Mouse (Mus musculus): ENCODE data around the gene Gpr37l1. TPM values are rescaled to one million over a fixed set of nuclear protein-coding genes. Genes with fewer than 3 reads are reported as not detected.

Gene Gpr37l1
- total RNA-seq, 4 experiments from 2014 or later = 177 to 205 (median 196) TPM

DNA sequence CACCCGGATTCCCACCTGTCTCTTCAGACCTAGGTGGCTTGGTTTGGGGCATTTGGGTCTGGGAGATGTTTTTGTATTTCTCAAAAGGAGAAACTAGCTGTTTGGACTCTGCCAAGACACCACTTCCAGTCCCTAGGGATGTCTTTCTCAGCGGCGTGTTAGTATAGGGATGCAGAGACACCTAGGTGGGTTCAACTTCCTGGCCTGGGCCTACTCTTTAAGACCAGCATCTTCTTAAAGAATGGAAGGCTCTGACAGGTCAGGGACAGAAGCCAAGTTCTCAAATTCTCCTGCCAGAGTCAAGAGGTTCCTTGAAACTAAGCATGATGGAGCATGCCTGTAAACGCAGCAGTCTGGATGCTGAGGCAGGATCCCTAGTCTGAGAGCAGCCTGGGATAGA lies 19.0 kb downstream of the Gpr37l1 start:
- no peak for DNase-seq (ENCODE audit: low spot score in 2 of 2)

DNA sequence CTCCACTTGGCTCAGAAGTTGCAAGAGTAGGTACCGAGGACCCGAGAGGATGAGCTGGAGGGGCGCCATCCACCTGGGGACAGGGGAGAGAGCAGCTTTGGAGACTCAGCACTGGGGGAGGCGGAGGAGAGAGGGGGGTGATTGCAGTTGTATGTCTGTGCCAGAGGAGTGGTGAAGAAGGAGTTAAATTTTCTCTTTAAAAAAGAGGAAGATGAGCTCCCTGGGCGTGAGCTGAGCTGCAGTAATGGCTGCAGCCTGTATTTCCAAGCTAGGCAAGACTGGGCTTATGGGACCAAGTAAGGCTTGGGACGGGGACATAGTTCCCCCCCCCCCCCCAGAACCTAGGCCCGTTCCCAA lies 19.8 kb downstream of the Gpr37l1 start:
- DNase-seq (ENCODE audit: low spot score in 2 of 2) = no peak

DNA sequence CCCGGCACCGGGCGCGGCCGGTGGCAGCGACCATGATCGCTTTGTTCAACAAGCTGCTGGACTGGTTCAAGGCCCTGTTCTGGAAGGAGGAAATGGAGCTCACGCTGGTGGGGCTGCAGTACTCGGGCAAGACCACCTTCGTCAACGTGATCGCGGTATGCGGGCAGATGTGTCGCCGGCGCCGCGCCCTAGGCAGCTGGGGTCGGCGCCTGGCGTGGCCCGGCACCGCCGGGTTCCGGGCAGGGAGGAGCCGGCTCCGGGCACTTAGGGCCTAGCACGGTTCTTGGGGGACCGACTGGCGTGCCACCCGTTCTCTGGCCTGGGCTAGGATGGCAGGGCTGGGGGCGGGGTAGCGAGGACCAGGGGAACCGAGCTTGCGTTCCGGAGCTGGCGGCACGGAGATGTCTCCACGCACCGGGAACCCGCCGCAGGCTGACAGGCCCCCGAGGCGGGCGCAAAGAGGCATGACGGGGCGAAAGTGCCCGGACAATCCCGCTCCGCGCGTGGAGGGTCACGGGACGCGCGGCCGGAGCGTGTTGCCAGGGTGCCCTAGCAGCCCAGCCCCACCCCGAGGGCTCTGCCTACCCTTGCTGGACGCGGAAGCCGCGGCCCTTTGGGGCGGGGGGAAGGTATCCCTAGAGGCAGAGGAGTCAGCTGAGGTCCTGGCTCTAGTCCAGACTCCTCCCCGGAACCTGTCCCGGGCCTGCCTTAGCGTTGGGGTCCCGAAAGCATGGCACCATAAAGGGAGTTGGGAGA lies 20.4 kb downstream of the Gpr37l1 start:
- peak in 1 of 2 experiments; percentile 83 for DNase-seq (ENCODE audit: low spot score in 2 of 2)

DNA sequence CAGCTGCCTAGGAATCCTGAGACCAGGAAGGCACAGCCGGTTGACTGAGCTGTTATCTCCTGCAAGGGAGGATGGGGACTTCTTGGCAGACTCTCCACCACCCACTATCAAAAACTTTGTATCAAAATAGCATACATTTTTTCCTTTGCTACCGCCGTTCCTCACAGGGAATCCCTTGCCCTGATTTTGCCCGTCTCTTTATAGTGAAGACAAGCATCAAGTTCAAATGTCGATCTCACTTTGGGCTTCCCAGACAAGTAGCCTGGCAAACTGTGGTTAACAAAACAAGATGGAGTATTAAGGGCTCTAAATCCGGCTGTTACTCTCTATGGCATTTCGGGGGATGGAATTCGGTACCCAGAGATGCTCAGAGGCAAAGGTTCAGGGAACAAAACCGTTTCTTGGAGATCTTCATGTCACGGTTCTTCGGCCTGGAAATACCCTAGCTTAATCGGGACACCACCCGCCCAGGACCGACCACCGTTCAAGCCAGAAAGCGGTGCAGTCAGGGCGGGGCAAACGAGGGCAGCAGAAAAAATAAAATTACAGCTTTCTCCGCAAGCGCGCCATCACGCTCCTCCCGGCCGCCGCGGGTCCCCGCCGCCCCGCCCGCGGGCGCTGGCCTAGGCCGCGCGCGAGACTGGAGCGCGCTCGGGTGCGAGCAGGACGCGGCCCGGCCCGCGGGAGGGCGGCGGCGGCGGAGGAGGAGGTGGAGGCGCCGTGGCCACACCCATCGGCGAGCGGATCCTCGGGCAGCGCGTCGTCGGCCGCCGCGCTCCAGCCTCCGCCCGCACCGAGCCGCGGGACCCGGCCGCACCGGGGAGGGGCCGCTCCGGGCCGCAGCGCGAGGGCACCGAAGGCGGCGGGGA lies 21.2 kb downstream of the Gpr37l1 start, which contains the start of gene Arl8a:
Gene Arl8a, plus strand, starts transcription at position 748 of the 869 bp plus-strand sequence.
- peak; percentile 58 to 82 for DNase-seq (ENCODE audit: low spot score in 2 of 2)

DNA sequence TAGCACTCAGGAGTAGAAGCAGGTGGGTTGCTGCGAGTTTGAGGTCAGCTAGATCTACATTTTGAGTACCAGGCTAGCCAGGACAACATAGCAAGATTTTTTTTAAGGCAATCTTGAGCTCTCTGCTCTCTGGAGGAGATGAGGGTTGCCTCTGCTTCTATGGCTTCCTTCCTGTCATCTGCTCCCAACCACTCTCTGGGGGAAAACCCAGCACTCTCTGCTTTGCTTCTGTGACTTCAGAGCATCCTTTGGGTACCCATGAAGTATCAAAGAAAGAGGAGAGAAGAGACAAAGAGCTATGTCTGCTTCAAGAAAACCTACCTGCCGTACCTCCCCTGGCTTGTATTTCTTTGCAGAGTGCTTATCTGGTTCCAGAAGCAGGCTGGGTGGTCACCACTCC lies 23.5 kb downstream of the Gpr37l1 start:
- DNase-seq (ENCODE audit: low spot score in 2 of 2) = no peak

DNA sequence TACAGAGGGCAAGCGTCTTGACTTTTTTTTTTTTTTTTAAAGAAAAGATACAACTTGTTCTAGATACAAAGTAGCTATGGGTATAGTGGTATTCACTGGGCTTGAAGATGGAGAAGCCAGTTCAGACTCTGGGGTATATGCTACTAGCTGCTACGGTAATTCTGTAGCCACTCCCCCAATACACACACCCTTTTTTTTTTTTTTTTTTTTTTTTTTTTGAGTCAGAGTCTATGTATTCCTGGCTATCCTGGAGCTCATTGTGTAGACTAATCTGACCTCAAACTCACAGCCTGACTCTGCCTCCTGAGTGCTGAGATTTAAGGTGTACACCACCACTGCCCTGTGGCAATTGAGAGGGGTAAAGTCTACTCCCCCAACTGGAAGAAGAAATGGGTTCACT lies 25.0 kb downstream of the Gpr37l1 start:
- no peak for DNase-seq (ENCODE audit: low spot score in 2 of 2)

DNA sequence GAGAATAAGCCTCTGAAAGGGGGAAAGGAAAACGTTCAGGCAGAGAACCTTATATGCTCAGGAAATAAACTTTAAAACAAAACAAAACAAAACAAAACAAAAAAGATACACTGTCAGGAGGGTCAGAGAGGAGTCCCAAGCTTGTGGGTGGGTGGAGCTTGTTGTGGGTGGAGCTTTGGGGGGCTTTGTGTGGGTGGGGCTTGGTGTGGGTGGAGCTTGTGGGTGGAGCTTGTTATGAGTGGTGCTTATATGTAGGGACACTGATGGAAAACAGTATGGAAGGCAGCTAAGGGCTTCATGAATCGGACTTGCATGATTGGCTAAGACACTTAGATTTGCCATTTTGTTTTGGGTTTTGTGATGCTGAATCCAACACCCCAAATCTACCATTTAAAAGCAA lies 27.6 kb downstream of the Gpr37l1 start:
- no peak for DNase-seq (ENCODE audit: low spot score in 2 of 2)

DNA sequence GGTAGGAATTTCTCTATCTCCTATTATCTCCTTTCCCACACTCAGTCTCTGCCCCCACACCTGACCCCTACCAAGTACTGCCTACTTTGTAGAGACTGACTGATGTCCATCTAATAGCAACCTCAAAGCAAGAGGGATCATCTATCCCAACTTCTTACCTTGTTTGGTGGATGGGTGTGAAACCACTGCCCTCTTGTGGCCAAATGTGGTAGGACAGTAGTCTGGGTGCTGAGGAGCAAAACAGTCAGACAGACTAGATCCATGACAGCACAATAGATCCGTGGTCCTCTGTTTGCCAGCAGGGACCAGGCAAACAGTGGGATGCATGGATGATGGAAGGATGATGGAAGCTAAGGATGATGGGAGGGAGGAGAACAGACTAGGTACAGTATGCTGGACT lies 31.0 kb downstream of the Gpr37l1 start:
- no peak for DNase-seq (ENCODE audit: low spot score in 2 of 2)

DNA sequence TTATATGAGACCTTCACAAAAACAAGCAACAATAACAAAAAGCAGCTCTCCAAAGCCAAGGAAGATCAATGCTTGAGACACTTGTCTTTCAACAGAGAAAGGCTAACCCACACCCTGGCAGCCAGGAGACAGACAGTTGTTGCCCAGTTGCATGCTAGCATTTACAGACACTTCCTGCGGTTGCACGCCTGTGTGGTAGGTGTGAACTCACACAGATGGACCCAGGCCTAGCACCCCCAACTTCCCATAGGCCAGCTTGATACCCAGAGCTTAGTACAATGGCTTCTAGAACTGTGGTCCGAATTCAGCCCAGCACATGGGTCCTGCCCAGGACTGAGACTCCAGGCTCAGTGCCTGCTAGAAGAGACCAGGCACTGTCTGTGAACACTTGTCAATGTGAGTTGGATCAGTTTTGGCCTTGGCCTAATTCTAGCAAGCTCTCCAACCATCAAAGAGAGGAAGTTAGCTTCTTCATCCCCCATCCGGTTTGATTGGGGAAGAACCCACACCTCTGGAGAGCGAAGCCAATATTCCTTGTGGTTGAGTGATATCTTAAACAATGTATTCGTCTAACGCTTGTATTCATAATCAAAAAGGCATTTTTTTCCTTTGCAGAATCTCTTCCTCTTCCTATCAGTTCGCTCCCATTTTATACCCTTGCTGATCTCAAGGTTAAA lies 32.2 kb downstream of the Gpr37l1 start:
- DNase-seq (ENCODE audit: low spot score in 2 of 2) = no peak

DNA sequence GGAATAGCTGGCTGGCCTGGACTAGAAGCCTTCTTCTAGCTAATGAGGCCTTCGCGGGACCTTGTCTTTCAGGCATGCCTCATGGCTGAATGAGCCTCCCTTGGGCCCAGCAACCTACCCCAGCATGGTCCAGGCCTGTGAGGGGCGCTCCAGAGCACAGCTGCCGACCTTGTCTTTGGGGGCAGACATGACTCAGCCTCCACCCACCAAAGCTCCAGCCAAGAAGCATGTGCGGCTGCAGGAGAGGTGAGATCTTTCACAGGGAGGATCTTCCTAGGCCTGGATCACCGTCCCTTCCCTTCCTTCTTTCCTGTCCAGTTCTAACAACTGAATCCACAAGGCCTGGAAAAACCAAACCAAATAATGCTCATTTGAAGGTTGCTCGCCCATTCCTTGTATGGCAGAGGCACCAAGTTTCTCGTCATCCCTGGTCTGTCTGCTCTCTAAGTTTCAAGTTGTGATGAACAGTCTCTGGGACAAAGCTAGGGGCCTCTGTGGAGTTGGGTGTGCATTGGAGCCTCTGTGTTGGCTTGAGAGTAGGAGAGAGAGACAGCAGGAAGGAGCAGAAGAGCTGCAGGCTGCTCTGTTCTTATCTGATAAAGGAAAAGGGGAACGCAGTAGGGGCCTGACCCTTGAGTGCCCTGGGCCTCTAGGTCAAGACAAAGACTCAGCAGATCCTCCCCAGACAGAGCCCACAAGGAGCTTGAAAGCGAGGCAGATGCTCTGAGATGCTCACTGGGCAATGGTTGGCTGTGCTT lies 33.6 kb downstream of the Gpr37l1 start:
- DNase-seq (ENCODE audit: low spot score in 2 of 2) = no peak

DNA sequence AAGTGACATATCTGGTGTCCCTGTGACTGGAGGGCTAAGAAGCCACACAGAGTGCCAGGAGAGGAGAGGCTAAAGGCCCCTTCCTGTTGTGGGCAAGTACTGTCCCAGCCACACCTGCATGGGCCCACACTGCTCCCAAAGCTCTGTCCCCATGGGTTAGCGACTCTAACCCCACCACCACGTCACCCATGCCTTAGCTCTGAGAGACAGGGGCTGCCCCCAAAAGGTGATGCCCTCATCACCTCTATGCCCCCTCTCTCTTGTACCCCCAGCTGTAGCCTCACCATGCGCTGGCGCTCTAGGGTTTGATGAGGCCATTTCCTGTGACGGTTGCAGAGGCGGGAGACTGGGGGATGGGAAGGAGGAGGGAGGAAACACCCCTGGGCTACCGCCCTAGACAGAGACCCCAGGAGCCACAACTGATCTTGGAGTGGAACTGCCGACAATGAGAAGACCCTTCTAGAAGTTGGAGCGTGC lies 34.5 kb downstream of the Gpr37l1 start:
- DNase-seq (ENCODE audit: low spot score in 2 of 2) = no peak

DNA sequence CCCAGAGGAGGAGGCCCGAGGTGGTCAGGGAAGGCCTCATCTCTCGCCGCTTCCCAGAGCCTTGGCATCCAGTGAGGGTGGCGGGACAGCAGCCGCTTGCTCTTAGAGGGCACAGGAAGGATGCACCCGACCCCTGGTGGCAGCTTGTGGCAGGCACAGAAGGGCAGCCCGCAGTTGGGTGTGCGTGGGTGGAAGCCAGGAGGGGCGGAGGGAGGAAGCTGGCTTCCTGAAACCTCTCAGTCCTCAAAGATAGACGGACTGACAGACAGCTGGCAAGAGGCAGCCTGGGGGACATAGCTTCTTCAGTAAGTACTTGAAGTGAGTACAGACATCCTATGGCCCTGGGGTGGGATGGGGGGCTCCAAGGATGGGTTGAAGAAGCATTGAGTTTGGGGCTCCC lies 35.0 kb downstream of the Gpr37l1 start, which contains the start of gene Ptpn7:
Gene Ptpn7, plus strand, starts transcription at position 228 of the 400 bp plus-strand sequence.
- no peak for DNase-seq (ENCODE audit: low spot score in 2 of 2)

DNA sequence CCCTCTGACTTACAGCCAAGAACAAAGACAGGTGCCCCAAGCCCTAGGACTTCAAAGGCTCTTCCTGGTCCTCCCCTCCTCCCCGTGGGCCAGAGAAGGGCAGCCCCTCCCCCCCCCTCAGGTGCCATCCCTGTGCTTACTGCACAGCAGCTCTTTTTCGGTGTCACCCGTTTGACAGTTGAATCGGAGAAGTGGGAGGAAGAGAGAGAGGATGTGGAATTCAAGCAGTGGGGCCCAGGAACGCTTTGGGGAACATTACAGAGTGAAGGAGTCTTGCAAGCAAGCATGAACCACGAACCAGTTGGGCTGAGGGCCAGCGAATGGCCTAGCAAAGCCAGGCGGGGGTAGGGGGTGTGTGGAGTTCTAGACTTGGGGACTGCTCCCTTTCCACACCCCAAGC lies 35.9 kb downstream of the Gpr37l1 start:
- DNase-seq (ENCODE audit: low spot score in 2 of 2) = no peak

DNA sequence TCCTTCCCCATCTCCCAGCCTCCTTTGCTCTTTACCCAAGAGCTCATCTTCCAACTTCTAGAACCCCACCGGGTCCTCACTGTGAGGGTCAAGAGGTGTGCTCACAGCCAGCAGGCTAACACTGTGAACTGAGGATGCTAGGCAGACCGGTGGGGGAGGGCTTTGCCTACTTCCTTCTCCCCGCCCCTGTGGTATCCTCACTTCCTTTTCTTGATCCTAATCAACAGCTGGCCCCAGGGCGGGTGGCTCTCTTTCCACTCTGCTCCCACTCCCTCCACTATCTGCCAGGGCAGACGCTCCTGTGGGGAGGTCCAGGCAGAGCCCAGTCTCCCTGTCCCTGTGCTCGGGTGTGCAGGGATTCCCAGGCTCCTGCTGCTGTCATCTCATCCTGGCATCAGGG lies 36.4 kb downstream of the Gpr37l1 start:
- DNase-seq (ENCODE audit: low spot score in 2 of 2) = no peak

DNA sequence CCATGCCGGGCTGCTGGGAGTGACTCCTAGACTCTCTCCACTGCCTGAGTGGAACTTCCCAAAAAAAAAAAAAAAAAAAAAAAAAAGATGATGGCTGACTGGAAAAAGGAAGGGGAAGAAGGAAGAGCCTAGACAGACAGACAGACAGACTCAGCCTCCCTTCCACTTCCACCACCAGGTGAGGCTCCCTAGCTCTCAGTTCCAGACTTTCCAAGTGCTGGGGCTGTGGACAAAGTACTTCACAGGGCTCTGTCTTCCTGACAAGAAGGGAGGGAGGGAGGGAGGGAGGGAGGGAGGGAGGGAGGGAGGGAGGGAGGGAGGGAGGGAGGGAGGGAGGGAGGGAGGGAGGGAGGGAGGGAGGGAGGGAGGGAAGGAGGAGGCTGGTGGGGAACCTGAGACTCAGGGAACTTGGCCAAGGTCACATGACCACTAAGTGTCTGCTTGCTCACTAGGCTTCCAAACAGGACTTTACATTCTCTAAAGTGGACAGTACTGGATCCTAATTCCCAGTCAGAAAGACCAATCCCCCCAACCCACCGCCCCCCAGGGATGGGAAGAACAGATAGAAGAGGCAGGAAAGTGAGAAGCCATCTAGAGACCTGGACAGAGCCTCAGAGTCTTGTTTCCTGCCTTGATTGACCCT lies 37.0 kb downstream of the Gpr37l1 start:
- DNase-seq (ENCODE audit: low spot score in 2 of 2) = no peak

DNA sequence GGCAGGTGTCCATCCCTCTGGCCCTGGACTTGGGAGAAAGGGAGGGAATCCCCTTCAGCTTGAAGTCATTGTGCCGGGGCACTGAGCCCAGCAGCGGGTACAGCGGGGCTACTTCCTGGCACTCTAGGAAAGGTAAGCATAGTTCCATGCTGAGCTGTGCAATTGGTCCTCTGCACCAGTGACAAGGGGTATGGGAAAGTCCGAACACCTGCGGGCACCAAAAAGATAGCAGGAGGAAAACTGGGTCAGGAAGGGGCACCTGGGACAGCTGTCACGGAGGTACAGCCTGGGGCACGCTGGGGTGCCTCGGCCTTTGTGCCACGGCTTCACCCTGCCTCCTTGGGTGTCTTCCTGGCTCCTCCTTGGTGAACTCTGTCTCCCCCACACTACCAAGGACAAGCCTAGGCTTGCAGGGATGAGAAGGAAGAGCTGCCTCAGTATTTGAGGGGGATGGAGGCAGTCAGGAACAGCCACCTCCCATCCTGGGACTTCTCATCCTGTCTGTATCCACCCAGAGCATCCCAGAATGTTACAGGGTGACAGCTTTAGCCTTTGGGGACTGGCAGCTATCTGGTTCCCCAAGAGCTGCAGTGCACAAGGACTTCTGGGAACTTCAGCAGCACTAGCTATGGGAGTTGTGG lies 37.8 kb downstream of the Gpr37l1 start:
- DNase-seq (ENCODE audit: low spot score in 2 of 2) = no peak

DNA sequence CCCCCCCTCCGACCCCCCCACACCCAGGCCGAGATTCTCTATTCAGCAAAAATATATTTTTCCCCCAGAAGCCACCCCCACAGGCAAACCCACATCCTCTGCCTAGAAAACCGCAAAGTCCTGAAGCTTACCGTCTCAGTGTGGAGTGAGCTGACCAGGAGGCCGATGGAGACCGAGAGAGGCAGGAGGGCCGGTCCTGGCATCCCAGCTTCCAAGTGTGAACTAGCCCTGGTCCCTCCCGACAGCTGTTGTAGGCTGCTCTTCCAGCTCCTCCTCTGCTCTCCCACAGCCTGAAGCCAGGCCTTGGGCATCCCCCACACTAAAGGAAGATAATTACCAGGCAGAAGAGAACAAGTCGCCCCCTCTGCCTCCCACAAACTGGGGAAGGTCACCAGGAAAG lies 38.5 kb downstream of the Gpr37l1 start:
- no peak for DNase-seq (ENCODE audit: low spot score in 2 of 2)

DNA sequence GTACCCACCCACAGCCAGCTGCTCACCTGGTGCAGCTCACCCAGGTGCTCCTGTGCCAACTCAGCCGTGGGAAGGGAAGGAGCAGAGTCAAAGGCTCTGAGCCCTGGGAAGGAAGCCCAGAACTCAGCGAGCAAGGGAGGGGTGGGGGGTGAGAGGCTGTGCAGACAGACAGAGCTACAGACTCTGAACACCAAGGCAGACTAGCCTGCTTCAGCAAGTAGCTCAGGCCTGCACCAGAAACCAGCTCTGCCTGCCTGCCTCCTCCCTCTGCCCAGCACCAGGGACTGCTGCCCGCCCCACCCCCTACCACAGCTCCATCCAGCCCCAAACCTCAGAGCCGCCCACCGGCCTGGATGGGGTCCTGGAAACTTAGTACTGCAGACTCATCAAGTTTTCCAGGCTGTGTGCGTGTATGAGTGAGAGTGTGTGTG lies 39.5 kb downstream of the Gpr37l1 start:
- DNase-seq (ENCODE audit: low spot score in 2 of 2) = no peak

DNA sequence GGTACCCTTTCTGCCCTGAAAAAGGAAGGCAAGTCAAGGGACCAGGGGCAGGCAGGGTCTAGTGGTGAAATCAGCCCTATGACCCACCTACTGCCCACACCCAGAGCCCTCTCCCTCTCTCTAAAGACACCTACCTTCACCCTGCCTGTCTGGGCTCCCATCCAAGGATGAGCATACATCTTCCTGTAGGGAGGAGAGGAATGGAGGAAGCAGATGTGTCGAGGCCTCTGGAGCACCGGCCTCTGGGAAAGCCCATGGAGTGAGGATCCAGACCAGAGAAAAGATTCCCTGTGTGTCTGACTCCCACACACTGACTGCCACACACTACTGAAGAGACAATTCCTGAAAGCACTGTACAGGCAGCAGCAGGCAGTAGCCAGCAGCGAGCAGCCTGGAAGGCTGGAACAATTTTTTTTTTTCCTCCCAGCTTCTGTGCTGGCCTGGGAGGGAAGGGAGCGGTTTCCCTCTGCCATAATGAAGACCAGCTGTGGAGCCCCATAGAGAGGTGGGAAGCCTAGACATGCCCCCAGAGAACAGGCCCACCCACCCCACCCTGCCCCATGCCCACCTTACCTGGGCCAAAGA lies 40.9 kb downstream of the Gpr37l1 start:
- peak in 1 of 2 experiments; percentile 53 for DNase-seq (ENCODE audit: low spot score in 2 of 2)

DNA sequence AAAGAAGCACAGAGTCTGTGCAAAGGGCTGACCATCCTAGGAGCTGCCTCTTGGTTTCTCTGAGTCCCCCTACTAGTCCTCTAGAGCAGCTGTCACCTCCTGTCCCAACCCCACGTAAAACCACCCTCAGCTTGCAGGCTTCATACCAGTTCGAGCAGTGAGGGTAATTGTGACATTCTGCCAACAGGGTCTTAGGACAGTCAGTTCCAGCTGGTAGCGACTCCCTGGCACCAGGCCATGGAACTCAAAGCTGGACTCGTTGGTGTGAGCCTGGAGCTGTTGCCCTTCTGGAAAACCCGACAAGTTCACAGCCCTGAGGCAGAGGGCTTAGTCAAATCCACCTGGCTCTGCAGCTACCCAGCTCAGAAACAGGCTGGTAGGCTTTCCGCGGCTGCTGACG lies 41.5 kb downstream of the Gpr37l1 start:
- DNase-seq (ENCODE audit: low spot score in 2 of 2) = no peak

Data from left cerebral cortex, adult 8-10 months (tissue).